Mouse (Mus musculus): ENCODE measurements around the gene Gm3233.

GRCm38 (mm10) chr10:77715507-77715906 is 44.0 kb downstream of the Gm3233 start, which contains the start of gene Gm10142:
- TF ChIP-seq CTCF (IDR thresholded peaks at IDR 0.05; ENCODE audit: borderline replicate concordance, insufficient read depth, low read depth, low read length), result no peak
- no peak for TF ChIP-seq POLR2A (IDR thresholded peaks at IDR 0.05; ENCODE audit: borderline replicate concordance, insufficient read depth, low read length)

All from cerebellum, adult 2 months (tissue).